Mouse (Mus musculus): ENCODE data around the gene Robo1.
"Not testable (repeated sequence)": the region's sequence is repeated elsewhere in the genome, so short reads cannot be mapped to it uniquely, and the experiment has no call there.

The Robo1 gene

GRCm38 (mm10) chr16:72444428-72445135, 136.5 kb downstream of the Robo1 start:
- ATAC-seq (ENCODE audit: low TSS enrichment) = no peak

- ATAC-seq (ENCODE audit: low TSS enrichment) = peak; percentile 80
Measured at GRCm38 (mm10) chr16:72458155-72458554, 150.0 kb downstream of the Robo1 start.

- ATAC-seq (ENCODE audit: low TSS enrichment) = no peak
Measured at GRCm38 (mm10) chr16:72458576-72458975, 150.5 kb downstream of the Robo1 start.

- ATAC-seq (ENCODE audit: low TSS enrichment) = no peak
Measured at GRCm38 (mm10) chr16:72465696-72466095, 157.6 kb downstream of the Robo1 start.

- ATAC-seq (ENCODE audit: low TSS enrichment) = no peak
Measured at GRCm38 (mm10) chr16:72470037-72470673, 162.0 kb downstream of the Robo1 start.

GRCm38 (mm10) chr16:72510716-72511199, 202.7 kb downstream of the Robo1 start:
- ATAC-seq (ENCODE audit: low TSS enrichment) = peak; percentile 47; the same call in 1 of the 2 replicates

GRCm38 (mm10) chr16:72531337-72531736, 223.2 kb downstream of the Robo1 start:
- no peak for ATAC-seq (ENCODE audit: low TSS enrichment)

GRCm38 (mm10) chr16:72533900-72534571, 225.9 kb downstream of the Robo1 start:
- no peak for ATAC-seq (ENCODE audit: low TSS enrichment)

GRCm38 (mm10) chr16:72538171-72538570, 230.1 kb downstream of the Robo1 start:
- ATAC-seq (ENCODE audit: low TSS enrichment) = no peak

- peak; percentile 57 for ATAC-seq (ENCODE audit: low TSS enrichment)
Measured at GRCm38 (mm10) chr16:72543928-72544327, 235.8 kb downstream of the Robo1 start.

GRCm38 (mm10) chr16:72544950-72545349, 236.8 kb downstream of the Robo1 start:
- no peak for ATAC-seq (ENCODE audit: low TSS enrichment)

GRCm38 (mm10) chr16:72551672-72552243, 243.7 kb downstream of the Robo1 start:
- no peak; the same call in 1 of the 2 replicates for ATAC-seq (ENCODE audit: low TSS enrichment)

GRCm38 (mm10) chr16:72553713-72554112, 245.6 kb downstream of the Robo1 start:
- no peak for ATAC-seq (ENCODE audit: low TSS enrichment)

GRCm38 (mm10) chr16:72562149-72562548, 254.0 kb downstream of the Robo1 start:
- not testable (repeated sequence) for ATAC-seq (ENCODE audit: low TSS enrichment)

- ATAC-seq (ENCODE audit: low TSS enrichment) = no peak
Measured at GRCm38 (mm10) chr16:72563196-72563963, 255.3 kb downstream of the Robo1 start.

GRCm38 (mm10) chr16:72575171-72575570, 267.1 kb downstream of the Robo1 start:
- no peak for ATAC-seq (ENCODE audit: low TSS enrichment)

GRCm38 (mm10) chr16:72576956-72577355, 268.9 kb downstream of the Robo1 start:
- ATAC-seq (ENCODE audit: low TSS enrichment) = no peak

GRCm38 (mm10) chr16:72584454-72585159, 276.5 kb downstream of the Robo1 start:
- ATAC-seq (ENCODE audit: low TSS enrichment) = peak; percentile 73

GRCm38 (mm10) chr16:72585160-72585813, 277.2 kb downstream of the Robo1 start:
- no peak for ATAC-seq (ENCODE audit: low TSS enrichment)

- ATAC-seq (ENCODE audit: low TSS enrichment) = no peak
Measured at GRCm38 (mm10) chr16:72587376-72588072, 279.4 kb downstream of the Robo1 start.

All from frontal cortex, adult (tissue).